Mouse (Mus musculus) hindbrain, embryonic 13.5 days (tissue): ENCODE measurements around the gene Cntn6. TPM values are rescaled to one million over a fixed set of nuclear protein-coding genes. Genes with fewer than 3 reads are reported as not detected.
A peak's percentile ranks its signal among the peaks of the same experiment; 100 is the strongest.

Experiments
- ATAC-seq: fragments of 200-750 bp; cut with Nextera tagmentation; 2 replicates; pipeline ENCODE4 v1.8.0; 2017; ENCODE audit warnings: moderate TSS enrichment; ENCODE audit not compliant: low FRiP score
- H3K27ac ChIP-seq: fragments of 300-500 bp; sonication (generic); 2 replicates; pipeline ENCODE4 v1.5.1; 2015; ENCODE audit warnings: inconsistent platforms, mild to moderate bottlenecking, moderate library complexity
- H3K27me3 ChIP-seq: fragments of 300-500 bp; sonication (generic); 2 replicates; pipeline ENCODE4 v1.6.1; 2015; ENCODE audit warnings: mild to moderate bottlenecking, inconsistent platforms
- H3K36me3 ChIP-seq: fragments of 300-500 bp; sonication (generic); 2 replicates; pipeline ENCODE4 v1.6.1; 2015; ENCODE audit warnings: mild to moderate bottlenecking, inconsistent platforms
- H3K4me1 ChIP-seq: fragments of 300-500 bp; sonication (generic); replicated peaks from 2 replicates; pipeline ENCODE4 v1.6.1; 2015; ENCODE audit warnings: inconsistent platforms
- H3K4me2 ChIP-seq: fragments of 300-500 bp; sonication (generic); 2 replicates; pipeline ENCODE4 v1.6.1; 2015; ENCODE audit warnings: inconsistent platforms, mild to moderate bottlenecking, moderate library complexity
- H3K4me3 ChIP-seq: fragments of 300-500 bp; sonication (generic); 2 replicates; pipeline ENCODE4 v1.5.1; 2015; ENCODE audit warnings: mild to moderate bottlenecking, inconsistent platforms
- H3K9ac ChIP-seq: fragments of 300-500 bp; sonication (generic); 2 replicates; pipeline ENCODE4 v1.6.1; 2015; ENCODE audit warnings: mild to moderate bottlenecking, inconsistent platforms
- H3K9me3 ChIP-seq: fragments of 300-500 bp; sonication (generic); 2 replicates; pipeline ENCODE4 v1.6.1; 2016; ENCODE audit warnings: inconsistent platforms
- WGBS: fragments of 180-500 bp; shearing (Covaris S2); methylation state at CpG from one replicate; pipeline ENCODE4 v1.1.7; 2015; 5-methylcytosine and 5-hydroxymethylcytosine counted together
- polyA plus RNA-seq: library from polyadenylated mRNA; unstranded; fragments of >200 nt; fragmentation: Nextera tagmentation; extraction: Ambion mirVana; gene quantifications from 2 replicates; pipeline ENCODE4 v1.2.1, GENCODE M21; 2015

The Cntn6 gene
- 4.6 and 5.5 TPM in 2 replicates for polyA plus RNA-seq

- Histone ChIP-seq H3K9ac (peak within 1 kb of the TSS; percentile 69), H3K27ac (peak within 1 kb of the TSS; percentile 81), H3K27me3 (no peaks in the 10 kb centered on the region), H3K4me1 (peaks cover 12% of the 10 kb centered on the region), H3K36me3 (no peaks in the 10 kb centered on the region), H3K4me3 (peak within 1 kb of the TSS; percentile 41), H3K9me3 (no peaks in the 10 kb centered on the region), H3K4me2 (peak within 1 kb of the TSS; percentile 56)
- 18% methylated on average over 11 of the region's 11 CpGs for WGBS
- peak; percentile 95 for ATAC-seq
Measured at GRCm38 (mm10) chr6:104492490-104493431, at the start of gene Cntn6. Gene Cntn6 (plus strand): TSS chr6:104492790.

GRCm38 (mm10) chr6:104443731-104444130 lies 48.9 kb upstream of the Cntn6 start:
- WGBS, result 67% methylated on average over 3 of the region's 3 CpGs
- no peaks in the 10 kb centered on the region for H3K36me3 ChIP-seq

GRCm38 (mm10) chr6:104470706-104471105 lies 21.9 kb upstream of the Cntn6 start:
- Histone ChIP-seq H3K4me3 (no peak overlapping the region), H3K36me3 (no peaks in the 10 kb centered on the region), H3K9ac (no peak overlapping the region), H3K4me1 (no peaks in the 10 kb centered on the region), H3K27ac (no peak overlapping the region), H3K4me2 (no peak overlapping the region), H3K27me3 (no peaks in the 10 kb centered on the region), H3K9me3 (no peaks in the 10 kb centered on the region)
- 96% methylated on average over 1 of the region's 1 CpGs for WGBS
- no peak for ATAC-seq

More at GRCm38 (mm10) chr6:104443731-104444130, 48.9 kb upstream of the Cntn6 start:
- H3K9me3 ChIP-seq, result no peaks in the 10 kb centered on the region
- no peaks in the 10 kb centered on the region for H3K4me1 ChIP-seq
- no peak for ATAC-seq
- no peak overlapping the region for H3K4me2 ChIP-seq
- H3K27ac ChIP-seq, result no peak overlapping the region
- H3K9ac ChIP-seq, result no peak overlapping the region
- no peak overlapping the region for H3K4me3 ChIP-seq
- no peaks in the 10 kb centered on the region for H3K27me3 ChIP-seq

- Histone ChIP-seq H3K27me3 (no peaks in the 10 kb centered on the region), H3K4me3 (no peak overlapping the region), H3K36me3 (no peaks in the 10 kb centered on the region), H3K9me3 (no peaks in the 10 kb centered on the region), H3K4me2 (no peak overlapping the region), H3K4me1 (no peaks in the 10 kb centered on the region), H3K9ac (no peak overlapping the region), H3K27ac (no peak overlapping the region)
- no peak for ATAC-seq
Measured at GRCm38 (mm10) chr6:104479242-104479641, 13.3 kb upstream of the Cntn6 start.

GRCm38 (mm10) chr6:104493459-104493858 lies 869 bp downstream of the Cntn6 start:
- 59% methylated on average over 6 of the region's 6 CpGs for WGBS
- no peaks in the 10 kb centered on the region for H3K27me3 ChIP-seq
- peak overlapping the region; percentile 56 for H3K4me2 ChIP-seq
- H3K9me3 ChIP-seq, result no peaks in the 10 kb centered on the region
- ATAC-seq, result no peak
- peak overlapping the region; percentile 41 for H3K4me3 ChIP-seq
- H3K36me3 ChIP-seq, result no peaks in the 10 kb centered on the region
- peaks cover 12% of the 10 kb centered on the region for H3K4me1 ChIP-seq
- peak overlapping the region; percentile 81 for H3K27ac ChIP-seq
- H3K9ac ChIP-seq, result peak overlapping the region; percentile 69

GRCm38 (mm10) chr6:104495801-104496200 lies 3.2 kb downstream of the Cntn6 start:
- Histone ChIP-seq H3K9me3 (no peaks in the 10 kb centered on the region), H3K4me2 (no peak overlapping the region), H3K4me3 (no peak overlapping the region), H3K4me1 (peaks cover 12% of the 10 kb centered on the region), H3K27me3 (no peaks in the 10 kb centered on the region), H3K9ac (no peak overlapping the region), H3K27ac (no peak overlapping the region), H3K36me3 (no peaks in the 10 kb centered on the region)
- 57% methylated on average over 2 of the region's 2 CpGs for WGBS
- ATAC-seq, result no peak

GRCm38 (mm10) chr6:104563993-104564392 lies 71.4 kb downstream of the Cntn6 start:
- no peak overlapping the region for H3K27ac ChIP-seq
- H3K9me3 ChIP-seq, result no peaks in the 10 kb centered on the region
- no peak overlapping the region for H3K9ac ChIP-seq
- no peaks in the 10 kb centered on the region for H3K36me3 ChIP-seq
- no peak overlapping the region for H3K4me3 ChIP-seq
- no peaks in the 10 kb centered on the region for H3K4me1 ChIP-seq
- ATAC-seq, result no peak
- 98% methylated on average over 1 of the region's 1 CpGs for whole genome bisulfite sequencing
- no peak overlapping the region for H3K4me2 ChIP-seq
- H3K27me3 ChIP-seq, result no peaks in the 10 kb centered on the region

- Histone ChIP-seq H3K36me3 (no peaks in the 10 kb centered on the region), H3K27me3 (no peaks in the 10 kb centered on the region), H3K9ac (no peak overlapping the region), H3K4me2 (no peak overlapping the region), H3K4me3 (no peak overlapping the region), H3K4me1 (no peaks in the 10 kb centered on the region), H3K27ac (no peak overlapping the region), H3K9me3 (no peaks in the 10 kb centered on the region)
- no peak for ATAC-seq
Measured at GRCm38 (mm10) chr6:104569564-104569963, 77.0 kb downstream of the Cntn6 start.

- no peak for ATAC-seq
- Histone ChIP-seq H3K27me3 (no peaks in the 10 kb centered on the region), H3K4me2 (no peak overlapping the region), H3K4me3 (no peak overlapping the region), H3K36me3 (no peaks in the 10 kb centered on the region), H3K4me1 (no peaks in the 10 kb centered on the region), H3K9ac (no peak overlapping the region), H3K9me3 (no peaks in the 10 kb centered on the region), H3K27ac (no peak overlapping the region)
- 68% methylated on average over 3 of the region's 3 CpGs for whole genome bisulfite sequencing
Measured at GRCm38 (mm10) chr6:104588028-104588427, 95.4 kb downstream of the Cntn6 start.

- Histone ChIP-seq H3K27me3 (no peaks in the 10 kb centered on the region), H3K36me3 (no peaks in the 10 kb centered on the region), H3K4me2 (no peak overlapping the region), H3K9ac (no peak overlapping the region), H3K4me3 (no peak overlapping the region), H3K27ac (no peak overlapping the region), H3K4me1 (0 out of 2 replicates have a peak, but pooled peaks cover 3% of the 10 kb centered on the region), H3K9me3 (no peaks in the 10 kb centered on the region)
- no peak for ATAC-seq
- 68% methylated on average over 2 of the region's 2 CpGs for WGBS
Measured at GRCm38 (mm10) chr6:104600838-104601397, 108.3 kb downstream of the Cntn6 start.

GRCm38 (mm10) chr6:104602894-104603293 lies 110.3 kb downstream of the Cntn6 start:
- Histone ChIP-seq H3K4me3 (no peak overlapping the region), H3K27me3 (no peaks in the 10 kb centered on the region), H3K36me3 (no peaks in the 10 kb centered on the region), H3K4me2 (no peak overlapping the region), H3K9me3 (no peaks in the 10 kb centered on the region), H3K4me1 (0 out of 2 replicates have a peak, but pooled peaks cover 3% of the 10 kb centered on the region), H3K9ac (no peak overlapping the region), H3K27ac (no peak overlapping the region)
- no peak for ATAC-seq

GRCm38 (mm10) chr6:104603371-104603770 lies 110.8 kb downstream of the Cntn6 start:
- peak; percentile 87 for ATAC-seq
- 18% methylated on average over 4 of the region's 4 CpGs for WGBS
- Histone ChIP-seq H3K36me3 (no peaks in the 10 kb centered on the region), H3K27ac (peak overlapping the region; percentile 36; the same call in 1 of the 2 replicates), H3K27me3 (no peaks in the 10 kb centered on the region), H3K9ac (no peak overlapping the region), H3K4me2 (no peak overlapping the region), H3K4me1 (0 out of 2 replicates have a peak, but pooled peaks cover 3% of the 10 kb centered on the region), H3K4me3 (no peak overlapping the region), H3K9me3 (no peaks in the 10 kb centered on the region)
